Mouse (Mus musculus): ENCODE measurements around the gene Serbp1. TPM values are rescaled to one million over a fixed set of nuclear protein-coding genes. Genes with fewer than 3 reads are reported as not detected.
"Not testable (repeated sequence)": the region's sequence is repeated elsewhere in the genome, so short reads cannot be mapped to it uniquely, and the experiment has no call there.

Serbp1 gene
- polyA plus RNA-seq, 1 experiment from 2014 or later = 340 TPM

GRCm38 (mm10) chr6:67213429-67214098 is 24.4 kb upstream of the Serbp1 start:
- H3K4me2 ChIP-seq (ENCODE audit: low read length) = no peak overlapping the region

GRCm38 (mm10) chr6:67217402-67217801 is 20.6 kb upstream of the Serbp1 start:
- ATAC-seq = no peak
- no peak overlapping the region for H3K4me3 ChIP-seq (ENCODE audit: low read depth, low read length)
- DNase-seq (ENCODE audit: low spot score) = no peak
- 89% methylated on average over 4 of the region's 4 CpGs for WGBS
- H3K4me1 ChIP-seq (ENCODE audit: control insufficient read depth, insufficient read depth, low read length) = no peaks in the 10 kb centered on the region
- no peak overlapping the region for H3K27ac ChIP-seq (ENCODE audit: low read depth, low read length)
- no peak overlapping the region for H3K4me2 ChIP-seq (ENCODE audit: low read length)
- H3K9me3 ChIP-seq (replicated peaks; ENCODE audit: control insufficient read depth, low read length) = no peaks in the 10 kb centered on the region
- no peaks in the 10 kb centered on the region for H3K27me3 ChIP-seq (replicated peaks; ENCODE audit: control insufficient read depth, insufficient read depth, low read length)
- no peak overlapping the region for H3K9ac ChIP-seq (ENCODE audit: low read length)
- no peaks in the 10 kb centered on the region for H3K36me3 ChIP-seq (ENCODE audit: control insufficient read depth, insufficient read depth, low read length)

More at GRCm38 (mm10) chr6:67213429-67214098, 24.4 kb upstream of the Serbp1 start:
- Histone ChIP-seq H3K4me3 (ENCODE audit: low read depth, low read length) (no peak overlapping the region), H3K9ac (ENCODE audit: low read length) (no peak overlapping the region), H3K27me3 (replicated peaks; ENCODE audit: control insufficient read depth, insufficient read depth, low read length) (no peaks in the 10 kb centered on the region), H3K4me1 (ENCODE audit: control insufficient read depth, insufficient read depth, low read length) (no peaks in the 10 kb centered on the region), H3K36me3 (ENCODE audit: control insufficient read depth, insufficient read depth, low read length) (no peaks in the 10 kb centered on the region), H3K9me3 (replicated peaks; ENCODE audit: control insufficient read depth, low read length) (no peaks in the 10 kb centered on the region), H3K27ac (ENCODE audit: low read depth, low read length) (no peak overlapping the region)
- WGBS = 84% methylated on average over 4 of the region's 4 CpGs
- DNase-seq (ENCODE audit: low spot score) (no peak), ATAC-seq (no peak)

GRCm38 (mm10) chr6:67217846-67218245 is 20.1 kb upstream of the Serbp1 start:
- no peaks in the 10 kb centered on the region for H3K4me1 ChIP-seq (ENCODE audit: control insufficient read depth, insufficient read depth, low read length)
- 77% methylated on average over 1 of the region's 1 CpGs for WGBS
- no peak overlapping the region for H3K27ac ChIP-seq (ENCODE audit: low read depth, low read length)
- H3K9ac ChIP-seq (ENCODE audit: low read length) = no peak overlapping the region
- no peak for DNase-seq (ENCODE audit: low spot score)
- no peak overlapping the region for H3K4me2 ChIP-seq (ENCODE audit: low read length)
- no peaks in the 10 kb centered on the region for H3K9me3 ChIP-seq (replicated peaks; ENCODE audit: control insufficient read depth, low read length)
- H3K36me3 ChIP-seq (ENCODE audit: control insufficient read depth, insufficient read depth, low read length) = no peaks in the 10 kb centered on the region
- no peak overlapping the region for H3K4me3 ChIP-seq (ENCODE audit: low read depth, low read length)
- no peaks in the 10 kb centered on the region for H3K27me3 ChIP-seq (replicated peaks; ENCODE audit: control insufficient read depth, insufficient read depth, low read length)
- no peak for ATAC-seq

- H3K4me2 ChIP-seq (ENCODE audit: low read length) = no peak overlapping the region
- no peaks in the 10 kb centered on the region for H3K9me3 ChIP-seq (replicated peaks; ENCODE audit: control insufficient read depth, low read length)
- H3K9ac ChIP-seq (ENCODE audit: low read length) = no peak overlapping the region
- no peaks in the 10 kb centered on the region for H3K36me3 ChIP-seq (ENCODE audit: control insufficient read depth, insufficient read depth, low read length)
- H3K4me3 ChIP-seq (ENCODE audit: low read depth, low read length) = no peak overlapping the region
- DNase-seq (ENCODE audit: low spot score) (no peak), ATAC-seq (no peak)
- H3K27me3 ChIP-seq (replicated peaks; ENCODE audit: control insufficient read depth, insufficient read depth, low read length) = no peaks in the 10 kb centered on the region
- H3K27ac ChIP-seq (ENCODE audit: low read depth, low read length) = no peak overlapping the region
- no peaks in the 10 kb centered on the region for H3K4me1 ChIP-seq (ENCODE audit: control insufficient read depth, insufficient read depth, low read length)
Observed at GRCm38 (mm10) chr6:67218566-67218965, 19.4 kb upstream of the Serbp1 start.

GRCm38 (mm10) chr6:67219931-67220330 is 18.0 kb upstream of the Serbp1 start:
- 89% methylated on average over 14 of the region's 14 CpGs for WGBS
- not testable (repeated sequence) for H3K36me3 ChIP-seq (ENCODE audit: control insufficient read depth, insufficient read depth, low read length); H3K4me2 ChIP-seq (ENCODE audit: low read length); DNase-seq (ENCODE audit: low spot score); ATAC-seq; H3K27ac ChIP-seq (ENCODE audit: low read depth, low read length); H3K4me3 ChIP-seq (ENCODE audit: low read depth, low read length); H3K4me1 ChIP-seq (ENCODE audit: control insufficient read depth, insufficient read depth, low read length); H3K9me3 ChIP-seq (replicated peaks; ENCODE audit: control insufficient read depth, low read length); H3K27me3 ChIP-seq (replicated peaks; ENCODE audit: control insufficient read depth, insufficient read depth, low read length); H3K9ac ChIP-seq (ENCODE audit: low read length)

DNA sequence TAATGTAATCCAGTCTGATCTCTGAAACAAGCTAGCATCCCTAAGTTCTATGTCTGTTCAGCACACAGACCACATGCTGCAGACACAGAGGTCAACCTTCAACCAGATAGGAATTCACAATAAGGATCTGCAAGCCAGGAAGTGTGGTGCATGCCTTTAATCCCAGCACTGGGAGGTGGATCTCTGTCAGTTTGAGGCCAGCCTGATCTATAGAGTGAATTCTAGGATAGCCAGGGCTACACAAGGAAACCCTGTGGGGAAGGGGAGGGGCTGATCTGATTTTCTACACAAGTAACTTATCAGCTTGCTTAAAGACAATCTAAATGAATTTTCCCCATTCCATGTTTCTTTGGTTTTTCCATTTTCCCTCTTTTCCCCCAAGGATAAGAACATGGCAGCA is 17.2 kb upstream of the Serbp1 start:
- H3K4me1 ChIP-seq (ENCODE audit: control insufficient read depth, insufficient read depth, low read length) = no peaks in the 10 kb centered on the region
- H3K9ac ChIP-seq (ENCODE audit: low read length) = no peak overlapping the region
- no peaks in the 10 kb centered on the region for H3K36me3 ChIP-seq (ENCODE audit: control insufficient read depth, insufficient read depth, low read length)
- no peak overlapping the region for H3K27ac ChIP-seq (ENCODE audit: low read depth, low read length)
- ATAC-seq (no peak), DNase-seq (ENCODE audit: low spot score) (no peak)
- H3K4me2 ChIP-seq (ENCODE audit: low read length) = no peak overlapping the region
- H3K9me3 ChIP-seq (replicated peaks; ENCODE audit: control insufficient read depth, low read length) = no peaks in the 10 kb centered on the region
- no peak overlapping the region for H3K4me3 ChIP-seq (ENCODE audit: low read depth, low read length)
- no peaks in the 10 kb centered on the region for H3K27me3 ChIP-seq (replicated peaks; ENCODE audit: control insufficient read depth, insufficient read depth, low read length)

GRCm38 (mm10) chr6:67223082-67223481 is 14.9 kb upstream of the Serbp1 start:
- WGBS = 69% methylated on average over 1 of the region's 1 CpGs
- Histone ChIP-seq H3K27ac (ENCODE audit: low read depth, low read length) (no peak overlapping the region), H3K9me3 (replicated peaks; ENCODE audit: control insufficient read depth, low read length) (no peaks in the 10 kb centered on the region), H3K4me1 (ENCODE audit: control insufficient read depth, insufficient read depth, low read length) (no peaks in the 10 kb centered on the region), H3K36me3 (ENCODE audit: control insufficient read depth, insufficient read depth, low read length) (no peaks in the 10 kb centered on the region), H3K9ac (ENCODE audit: low read length) (no peak overlapping the region), H3K27me3 (replicated peaks; ENCODE audit: control insufficient read depth, insufficient read depth, low read length) (no peaks in the 10 kb centered on the region), H3K4me2 (ENCODE audit: low read length) (no peak overlapping the region), H3K4me3 (ENCODE audit: low read depth, low read length) (no peak overlapping the region)
- ATAC-seq (no peak), DNase-seq (ENCODE audit: low spot score) (no peak)

GRCm38 (mm10) chr6:67223499-67223898 is 14.5 kb upstream of the Serbp1 start:
- Histone ChIP-seq H3K27me3 (replicated peaks; ENCODE audit: control insufficient read depth, insufficient read depth, low read length) (no peaks in the 10 kb centered on the region), H3K4me2 (ENCODE audit: low read length) (no peak overlapping the region), H3K4me3 (ENCODE audit: low read depth, low read length) (no peak overlapping the region), H3K9ac (ENCODE audit: low read length) (no peak overlapping the region), H3K9me3 (replicated peaks; ENCODE audit: control insufficient read depth, low read length) (no peaks in the 10 kb centered on the region), H3K4me1 (ENCODE audit: control insufficient read depth, insufficient read depth, low read length) (peaks cover 3% of the 10 kb centered on the region; the same call in 1 of the 2 replicates), H3K27ac (ENCODE audit: low read depth, low read length) (no peak overlapping the region), H3K36me3 (ENCODE audit: control insufficient read depth, insufficient read depth, low read length) (no peaks in the 10 kb centered on the region)
- ATAC-seq (no peak), DNase-seq (ENCODE audit: low spot score) (no peak)
- 83% methylated on average over 1 of the region's 1 CpGs for WGBS

DNA sequence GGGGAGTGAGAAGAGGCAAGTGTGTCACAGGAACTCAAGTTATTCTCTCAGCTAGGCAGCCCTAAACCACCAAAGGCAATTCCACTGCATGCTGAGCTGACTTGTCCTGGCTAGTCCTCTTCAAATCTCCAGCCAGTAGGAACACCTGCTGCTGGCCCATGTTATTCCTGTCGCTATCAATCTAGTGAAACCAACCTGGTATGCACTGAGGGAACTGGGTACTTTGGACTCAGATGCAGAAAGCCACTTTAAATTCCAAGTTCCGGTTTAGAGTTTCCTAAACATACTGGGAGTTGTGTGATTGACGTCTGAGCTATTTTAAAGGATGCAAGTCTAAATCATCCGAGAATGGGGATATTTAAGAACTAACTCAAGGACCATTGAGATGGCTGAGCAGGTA is 11.7 kb upstream of the Serbp1 start:
- no peak for ATAC-seq
- Histone ChIP-seq H3K36me3 (ENCODE audit: control insufficient read depth, insufficient read depth, low read length) (no peaks in the 10 kb centered on the region), H3K27me3 (replicated peaks; ENCODE audit: control insufficient read depth, insufficient read depth, low read length) (no peaks in the 10 kb centered on the region), H3K9me3 (replicated peaks; ENCODE audit: control insufficient read depth, low read length) (no peaks in the 10 kb centered on the region), H3K4me1 (ENCODE audit: control insufficient read depth, insufficient read depth, low read length) (peaks cover 5% of the 10 kb centered on the region; the same call in 1 of the 2 replicates), H3K4me2 (ENCODE audit: low read length) (no peak overlapping the region), H3K9ac (ENCODE audit: low read length) (no peak overlapping the region), H3K4me3 (ENCODE audit: low read depth, low read length) (no peak overlapping the region), H3K27ac (ENCODE audit: low read depth, low read length) (no peak overlapping the region)
- 83% methylated on average over 4 of the region's 4 CpGs for WGBS
- DNase-seq (ENCODE audit: low spot score) = no peak
